Mouse (Mus musculus) neutrophil, adult 5-6 weeks (primary cell): ENCODE results near the gene Cyfip1. TPM values are rescaled to one million over a fixed set of nuclear protein-coding genes. Genes with fewer than 3 reads are reported as not detected.

ENCODE experiments used
- ATAC-seq: fragments of 151-379, 151-347 bp; 2 replicates; pipeline ENCODE4 v1.8.0; 2017; ENCODE audit warnings: mild to moderate bottlenecking, moderate TSS enrichment; ENCODE audit not compliant: insufficient number of reproducible peaks, poor library complexity, low FRiP score, severe bottlenecking; ENCODE audit errors: extremely low read depth
- total RNA-seq: library from RNA; stranded (forward); fragments of 200-1000 nt; gene quantifications from 2 replicates; pipeline ENCODE4 v1.2.3, GENCODE M21; 2017

Gene Cyfip1
- 27.6 and 43.7 TPM in 2 replicates for total RNA-seq

- no peak for ATAC-seq
These were observed at the start of gene Cyfip1 for GRCm38 (mm10) chr7:55841445-55841844. Gene Cyfip1, plus strand, starts transcription at chr7:55841745.

- no peak for ATAC-seq
These were observed 49.3 kb upstream of the Cyfip1 start for GRCm38 (mm10) chr7:55792280-55792679.

DNA sequence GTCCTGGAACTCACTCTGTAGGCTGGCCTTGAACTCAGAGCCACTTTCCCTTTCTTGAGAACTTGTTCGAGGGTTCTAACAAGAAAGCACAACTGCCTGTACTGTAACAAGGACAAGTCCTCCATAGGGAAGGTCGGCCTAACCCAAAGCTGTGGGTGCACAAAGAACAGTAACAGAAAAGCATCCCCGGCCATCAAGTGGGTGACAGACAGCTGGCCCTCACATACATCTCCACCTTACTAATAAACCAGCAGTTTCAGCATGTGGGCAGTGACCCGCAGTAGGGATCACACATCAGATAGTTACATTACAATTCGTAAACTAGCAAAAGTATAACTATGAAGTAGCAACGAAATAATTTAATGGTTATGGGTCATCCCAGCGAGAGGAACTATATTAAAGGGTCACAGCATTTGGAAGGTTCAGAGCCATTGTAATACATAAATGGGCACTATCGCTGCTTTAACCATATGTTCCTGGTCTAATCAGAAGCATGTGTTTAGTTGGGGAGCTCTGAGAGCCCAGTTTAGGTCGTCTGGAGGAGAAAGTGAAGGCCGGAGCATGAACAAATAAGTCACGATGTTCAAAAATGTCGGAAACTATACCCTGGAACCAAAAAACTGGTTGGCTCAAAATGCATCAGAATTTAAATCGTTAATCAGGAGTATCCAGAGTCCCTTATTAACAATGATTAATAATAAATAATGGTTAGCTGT is 48.2 kb upstream of the Cyfip1 start:
- no peak for ATAC-seq

- peak; percentile 97 for ATAC-seq
These were observed 47.5 kb upstream of the Cyfip1 start, which contains the start of gene Tubgcp5 for GRCm38 (mm10) chr7:55793952-55794603. Gene Tubgcp5, plus strand, starts transcription at chr7:55794154.

DNA sequence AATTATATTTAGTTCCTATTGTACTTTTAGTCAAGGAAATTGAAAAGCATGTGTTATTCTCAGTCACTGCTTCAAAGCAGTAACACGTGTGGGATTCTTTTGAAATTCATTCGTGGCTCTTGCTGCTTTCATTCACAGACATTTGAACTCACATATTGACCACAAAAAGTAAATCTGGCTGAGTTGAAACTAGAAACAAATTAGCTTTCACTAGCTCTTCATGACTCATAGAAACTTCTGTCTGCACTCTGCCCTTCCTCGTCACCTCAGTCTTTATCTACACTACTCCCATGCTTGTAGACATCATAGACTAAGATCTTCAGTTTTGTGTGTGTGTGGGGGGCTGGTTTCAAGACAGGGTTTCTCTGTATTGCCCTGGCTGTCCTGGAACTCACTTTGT is 41.6 kb upstream of the Cyfip1 start:
- ATAC-seq = no peak

DNA sequence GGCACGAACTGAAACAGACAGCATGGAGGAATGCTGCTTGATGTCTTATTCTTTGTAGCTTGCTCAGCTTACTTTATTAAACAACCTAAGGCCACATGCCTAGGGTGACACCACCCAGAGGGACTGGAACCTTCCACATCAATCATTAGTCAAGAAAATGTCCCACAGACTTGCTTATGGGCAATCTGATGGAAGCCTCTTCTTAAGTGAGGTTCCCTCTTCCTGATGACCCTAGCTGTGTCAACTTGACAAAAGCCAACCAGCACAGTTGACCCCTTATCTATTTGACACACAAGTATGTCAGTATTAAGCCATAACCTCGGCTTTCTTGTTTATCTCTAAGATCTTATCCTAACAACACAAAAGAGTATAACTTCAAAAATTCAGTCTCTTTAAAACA is 31.6 kb upstream of the Cyfip1 start:
- ATAC-seq = no peak

DNA sequence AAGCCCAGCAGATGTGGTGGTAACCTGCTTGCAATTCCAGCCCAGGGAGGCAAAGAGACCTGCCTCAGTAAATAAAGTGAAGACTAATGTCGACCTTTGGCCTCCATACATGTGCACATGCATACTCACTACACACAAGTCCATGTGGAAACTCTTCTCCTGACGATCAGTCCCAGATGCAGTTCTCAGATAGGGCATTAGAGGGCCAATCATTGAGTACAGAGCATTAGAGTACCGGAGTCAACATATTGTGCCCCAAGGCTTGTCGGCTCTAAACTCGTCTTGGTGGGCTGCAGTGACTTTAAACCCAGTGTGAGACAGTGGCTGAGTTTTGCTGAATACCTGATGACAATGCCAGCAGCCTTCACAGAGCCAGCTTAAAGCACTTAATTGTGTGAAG is 17.1 kb upstream of the Cyfip1 start:
- no peak for ATAC-seq

GRCm38 (mm10) chr7:55827551-55827950 is 14.0 kb upstream of the Cyfip1 start:
- ATAC-seq = no peak

GRCm38 (mm10) chr7:55836877-55837276 is 4.7 kb upstream of the Cyfip1 start:
- ATAC-seq = no peak

GRCm38 (mm10) chr7:55841977-55842503 is 495 bp downstream of the Cyfip1 start:
- peak; percentile 61 for ATAC-seq

DNA sequence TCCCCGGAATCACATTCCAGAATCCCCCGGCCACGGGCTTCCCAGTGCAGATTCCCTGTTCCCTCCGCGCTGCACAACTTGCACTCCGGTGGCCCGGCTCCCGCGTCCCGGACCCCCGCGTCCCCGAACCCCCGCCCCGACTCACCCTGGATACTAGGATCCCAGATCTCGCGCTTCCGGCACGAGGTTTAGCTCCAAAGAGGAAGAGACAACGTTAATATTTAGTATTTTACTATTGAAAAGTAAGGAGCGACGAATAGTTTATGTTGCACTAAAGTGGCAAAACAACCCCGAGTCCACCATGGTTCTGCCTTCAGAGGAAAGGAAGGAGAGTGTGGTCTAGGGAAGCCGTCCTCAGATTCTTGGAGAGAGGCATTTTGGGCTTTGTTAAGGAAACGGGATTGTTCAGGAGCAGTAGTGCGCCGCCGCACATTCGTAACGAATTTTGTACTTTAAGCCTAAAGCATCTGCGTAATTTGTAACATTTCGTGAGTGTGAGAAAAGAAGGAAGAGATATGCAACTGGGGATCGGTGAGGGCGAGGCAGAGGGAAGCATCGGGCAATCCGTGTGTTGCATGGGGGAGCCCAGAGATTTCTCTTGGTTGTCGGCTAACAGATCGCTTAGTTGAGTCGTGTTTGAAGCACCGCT is 1.1 kb downstream of the Cyfip1 start:
- no peak for ATAC-seq

DNA sequence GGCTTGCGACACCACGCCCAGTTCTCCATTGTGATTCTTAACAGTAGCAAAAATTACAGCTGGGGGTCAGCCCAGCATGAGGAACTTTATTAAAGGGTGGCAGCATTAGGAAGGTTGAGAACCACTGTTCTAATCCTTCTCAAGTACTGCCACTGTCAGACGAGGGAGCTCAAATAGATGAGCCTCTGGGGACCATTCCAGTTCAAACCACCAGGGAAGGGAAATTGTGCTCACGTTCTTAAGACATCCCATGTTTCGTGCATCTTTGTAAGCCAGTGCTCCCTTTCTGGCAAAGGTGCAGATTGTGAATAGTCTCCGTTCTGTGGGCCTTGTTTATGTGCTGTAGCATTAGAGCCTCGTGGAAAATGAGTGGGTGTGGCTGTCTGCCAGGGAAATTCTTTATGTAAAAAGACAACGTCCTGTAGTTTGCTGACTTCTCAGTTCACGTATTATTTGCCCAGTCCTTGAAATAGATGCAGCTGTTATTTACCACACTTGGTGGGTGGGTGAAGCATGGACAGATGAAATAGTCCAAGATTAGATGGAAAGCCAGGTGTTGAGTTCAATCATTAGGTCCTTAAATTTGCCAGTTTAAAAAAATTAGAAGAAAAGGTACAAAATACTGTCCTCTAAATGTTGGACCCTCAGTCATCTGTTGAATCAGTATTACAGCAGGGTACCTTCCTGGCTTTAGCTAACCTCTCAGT is 5.2 kb downstream of the Cyfip1 start:
- no peak for ATAC-seq

GRCm38 (mm10) chr7:55849948-55850571 is 8.5 kb downstream of the Cyfip1 start:
- no peak for ATAC-seq

GRCm38 (mm10) chr7:55852787-55853186 is 11.2 kb downstream of the Cyfip1 start:
- no peak for ATAC-seq

- peak; percentile 73 for ATAC-seq
These were observed 14.1 kb downstream of the Cyfip1 start for GRCm38 (mm10) chr7:55855597-55855996.

DNA sequence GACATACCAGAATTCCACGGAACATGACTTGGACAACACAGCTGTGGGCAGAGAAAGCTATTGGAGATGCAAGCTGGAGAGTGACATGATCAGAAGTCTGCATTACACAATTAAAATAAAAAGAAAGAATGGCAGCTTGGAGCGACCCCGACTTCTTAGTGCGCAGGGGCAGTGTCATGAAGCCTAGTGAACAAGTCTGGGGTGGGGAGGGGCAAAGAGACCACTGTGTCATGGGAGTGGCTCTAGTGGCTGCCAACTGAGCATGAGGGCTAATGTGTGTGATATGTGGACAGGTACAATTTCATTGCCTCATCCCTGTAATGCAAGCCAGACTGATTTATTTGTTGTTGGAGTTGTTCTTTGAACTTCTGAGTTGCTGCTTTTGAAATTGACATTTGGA is 15.2 kb downstream of the Cyfip1 start:
- ATAC-seq = no peak

DNA sequence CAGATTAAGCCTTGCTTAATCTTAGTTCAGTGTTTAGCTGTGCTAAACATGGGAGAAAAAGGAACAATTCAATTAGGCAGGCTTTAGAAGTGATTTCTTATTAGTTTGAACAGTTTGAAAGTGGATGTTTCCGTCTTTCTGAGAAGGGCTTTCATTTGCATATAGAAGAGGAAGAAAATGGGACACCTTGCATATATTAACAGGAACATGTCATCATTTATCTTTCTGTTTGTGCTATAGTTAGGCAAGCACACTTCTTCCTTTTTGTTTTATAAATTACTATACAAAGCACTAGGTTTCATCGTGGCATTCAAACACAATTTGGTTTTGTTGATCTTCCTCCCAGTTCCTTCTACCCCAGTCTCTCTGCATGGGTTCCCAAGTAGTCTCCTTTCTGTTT is 16.2 kb downstream of the Cyfip1 start:
- peak; percentile 24; the same call in 1 of the 2 replicates for ATAC-seq

GRCm38 (mm10) chr7:55858836-55859517 is 17.4 kb downstream of the Cyfip1 start:
- ATAC-seq = no peak
